Mouse (Mus musculus) erythroblast, embryonic 14.5 days (primary cell): ENCODE measurements around the gene Synj1. TPM values are rescaled to one million over a fixed set of nuclear protein-coding genes. Genes with fewer than 3 reads are reported as not detected.

ENCODE experiments used
- H3K27me3 ChIP-seq: 2 replicates; pipeline ENCODE4 v1.6.1; 2012; ENCODE audit warnings: inconsistent platforms; ENCODE audit not compliant: control insufficient read depth
- H3K36me3 ChIP-seq: 2 replicates; pipeline ENCODE4 v1.6.1; 2012; ENCODE audit warnings: mild to moderate bottlenecking, inconsistent platforms; ENCODE audit not compliant: control insufficient read depth
- H3K4me1 ChIP-seq: 2 replicates; pipeline ENCODE4 v1.6.1; 2012; ENCODE audit warnings: inconsistent platforms; ENCODE audit not compliant: control insufficient read depth
- H3K4me3 ChIP-seq: replicated peaks from 2 replicates; pipeline ENCODE3; 2012; ENCODE audit warnings: moderate library complexity, mild to moderate bottlenecking, inconsistent platforms
- H3K9me3 ChIP-seq: 2 replicates; pipeline ENCODE4 v1.6.1; 2012; ENCODE audit warnings: low read length, inconsistent platforms, mixed read lengths; ENCODE audit not compliant: control insufficient read depth
- GATA1 ChIP-seq: IDR thresholded peaks from 2 replicates; pipeline ENCODE4 v1.6.1; 2012; ENCODE audit warnings: low read length, inconsistent platforms, mixed read lengths
- TAL1 ChIP-seq: IDR thresholded peaks from 3 replicates; pipeline ENCODE4 v1.6.1; 2012; ENCODE audit warnings: low read length, inconsistent platforms, mixed read lengths
- polyA plus RNA-seq: library from polyadenylated mRNA; stranded (reverse); fragments of >175 nt; gene quantifications from 2 replicates; pipeline ENCODE4 v1.2.3, GENCODE M21; 2012

Gene Synj1
- polyA plus RNA-seq, 1 experiment: 8.8 TPM

GRCm38 (mm10) chr16:91043461-91044248 is 32.5 kb upstream of the Synj1 start:
- H3K4me1 ChIP-seq: peaks cover 46% of the 10 kb centered on the region
- TF ChIP-seq GATA1 (no peak), TAL1 (no peak)
- peaks cover 3% of the 10 kb centered on the region; the same call in 1 of the 2 replicates for H3K9me3 ChIP-seq
- peak overlapping the region; percentile 98 for H3K4me3 ChIP-seq
- H3K27me3 ChIP-seq: peaks cover 4% of the 10 kb centered on the region
- peaks cover 33% of the 10 kb centered on the region for H3K36me3 ChIP-seq

GRCm38 (mm10) chr16:91042640-91043039 is 31.5 kb upstream of the Synj1 start:
- Histone ChIP-seq H3K4me1 (peaks cover 45% of the 10 kb centered on the region), H3K36me3 (peaks cover 43% of the 10 kb centered on the region), H3K9me3 (peaks cover 3% of the 10 kb centered on the region; the same call in 1 of the 2 replicates), H3K4me3 (peak overlapping the region; percentile 98), H3K27me3 (no peaks in the 10 kb centered on the region; the same call in 1 of the 2 replicates)
- no peak for TF ChIP-seq TAL1
- TF ChIP-seq GATA1: no peak

- Histone ChIP-seq H3K9me3 (no peaks in the 10 kb centered on the region), H3K36me3 (peaks cover 96% of the 10 kb centered on the region), H3K4me3 (no peak overlapping the region), H3K4me1 (peaks cover 8% of the 10 kb centered on the region), H3K27me3 (no peaks in the 10 kb centered on the region)
- no peak for TF ChIP-seq GATA1
- TF ChIP-seq TAL1: no peak
Observed at GRCm38 (mm10) chr16:91035866-91036265, 24.8 kb upstream of the Synj1 start.

- peaks cover 2% of the 10 kb centered on the region; the same call in 1 of the 2 replicates for H3K4me1 ChIP-seq
- no peaks in the 10 kb centered on the region for H3K9me3 ChIP-seq
- no peaks in the 10 kb centered on the region for H3K27me3 ChIP-seq
- peaks cover 96% of the 10 kb centered on the region for H3K36me3 ChIP-seq
- TF ChIP-seq TAL1: no peak
- no peak for TF ChIP-seq GATA1
- no peak overlapping the region for H3K4me3 ChIP-seq
Observed at GRCm38 (mm10) chr16:91030751-91031150, 19.6 kb upstream of the Synj1 start.

- Histone ChIP-seq H3K27me3 (no peaks in the 10 kb centered on the region), H3K4me1 (peaks cover 2% of the 10 kb centered on the region; the same call in 1 of the 2 replicates), H3K36me3 (peaks cover 97% of the 10 kb centered on the region), H3K4me3 (no peak overlapping the region), H3K9me3 (no peaks in the 10 kb centered on the region)
- TF ChIP-seq GATA1 (no peak), TAL1 (no peak)
Observed at GRCm38 (mm10) chr16:91029901-91030300, 18.8 kb upstream of the Synj1 start.

GRCm38 (mm10) chr16:91029161-91029743 is 18.1 kb upstream of the Synj1 start:
- no peaks in the 10 kb centered on the region for H3K27me3 ChIP-seq
- H3K4me1 ChIP-seq: peaks cover 2% of the 10 kb centered on the region; the same call in 1 of the 2 replicates
- peaks cover 3% of the 10 kb centered on the region for H3K9me3 ChIP-seq
- peaks cover 97% of the 10 kb centered on the region for H3K36me3 ChIP-seq
- no peak overlapping the region for H3K4me3 ChIP-seq
- TF ChIP-seq TAL1: no peak
- no peak for TF ChIP-seq GATA1

- TF ChIP-seq TAL1: no peak
- no peak for TF ChIP-seq GATA1
Observed at GRCm38 (mm10) chr16:91026290-91026689, 15.2 kb upstream of the Synj1 start.

GRCm38 (mm10) chr16:91023384-91023783 is 12.3 kb upstream of the Synj1 start:
- Histone ChIP-seq H3K4me3 (no peak overlapping the region), H3K36me3 (peaks cover 100% of the 10 kb centered on the region), H3K9me3 (peaks cover 9% of the 10 kb centered on the region), H3K4me1 (peaks cover 2% of the 10 kb centered on the region; the same call in 1 of the 2 replicates), H3K27me3 (no peaks in the 10 kb centered on the region)
- no peak for TF ChIP-seq GATA1
- TF ChIP-seq TAL1: no peak

More at GRCm38 (mm10) chr16:91026290-91026689, 15.2 kb upstream of the Synj1 start:
- Histone ChIP-seq H3K9me3 (peaks cover 9% of the 10 kb centered on the region), H3K4me1 (no peaks in the 10 kb centered on the region), H3K27me3 (no peaks in the 10 kb centered on the region), H3K36me3 (peaks cover 97% of the 10 kb centered on the region), H3K4me3 (no peak overlapping the region)

GRCm38 (mm10) chr16:91020842-91021483 is 9.9 kb upstream of the Synj1 start:
- Histone ChIP-seq H3K4me3 (no peak overlapping the region), H3K36me3 (peaks cover 99% of the 10 kb centered on the region), H3K4me1 (peaks cover 2% of the 10 kb centered on the region; the same call in 1 of the 2 replicates), H3K27me3 (no peaks in the 10 kb centered on the region), H3K9me3 (peaks cover 9% of the 10 kb centered on the region)
- TF ChIP-seq GATA1 (no peak), TAL1 (no peak)
